Mouse (Mus musculus) liver, embryonic 14.5 days (tissue): ENCODE results near the gene Gjc1.

Experiments
- CTCF ChIP-seq: IDR thresholded peaks from 2 replicates; pipeline ENCODE4 v1.5.1; 2016; ENCODE audit warnings: antibody characterized with exemption, low read depth, control low read depth
- EP300 ChIP-seq: IDR thresholded peaks from 2 replicates; pipeline ENCODE4 v1.6.1; 2016; ENCODE audit warnings: antibody characterized with exemption, low read depth

DNA sequence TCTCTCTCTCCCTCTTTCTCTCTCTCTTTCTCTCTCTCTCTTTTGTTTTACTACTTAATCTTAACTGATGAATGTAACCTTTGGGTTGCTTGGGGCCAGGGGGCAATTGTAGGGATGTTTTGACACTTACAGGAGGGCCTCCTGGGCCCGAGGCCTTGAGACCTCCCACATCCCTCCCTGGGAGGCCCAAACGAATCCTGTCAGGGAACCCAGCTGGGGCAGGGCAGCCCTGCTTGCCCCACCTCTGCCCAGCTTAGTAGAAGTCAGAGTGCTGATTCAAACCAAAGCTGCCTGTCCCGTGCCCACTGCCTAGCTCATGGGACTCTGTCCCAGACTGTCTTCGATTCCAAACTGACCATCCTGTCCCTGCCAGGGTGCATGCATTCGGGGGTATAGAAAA, 40.9 kb downstream of the Gjc1 start:
- TF ChIP-seq CTCF (no peak), EP300 (no peak)
